Mouse (Mus musculus) spleen, postnatal 4 days (tissue): Measurements from ENCODE around the gene Gm1043.

Experiments used
- DNase-seq, 2 experiments: peaks; one replicate each; pipeline ENCODE4 v3.0.0; 2022; ENCODE audit warnings: low spot score in 2 of 2

The Gm1043 gene

DNA sequence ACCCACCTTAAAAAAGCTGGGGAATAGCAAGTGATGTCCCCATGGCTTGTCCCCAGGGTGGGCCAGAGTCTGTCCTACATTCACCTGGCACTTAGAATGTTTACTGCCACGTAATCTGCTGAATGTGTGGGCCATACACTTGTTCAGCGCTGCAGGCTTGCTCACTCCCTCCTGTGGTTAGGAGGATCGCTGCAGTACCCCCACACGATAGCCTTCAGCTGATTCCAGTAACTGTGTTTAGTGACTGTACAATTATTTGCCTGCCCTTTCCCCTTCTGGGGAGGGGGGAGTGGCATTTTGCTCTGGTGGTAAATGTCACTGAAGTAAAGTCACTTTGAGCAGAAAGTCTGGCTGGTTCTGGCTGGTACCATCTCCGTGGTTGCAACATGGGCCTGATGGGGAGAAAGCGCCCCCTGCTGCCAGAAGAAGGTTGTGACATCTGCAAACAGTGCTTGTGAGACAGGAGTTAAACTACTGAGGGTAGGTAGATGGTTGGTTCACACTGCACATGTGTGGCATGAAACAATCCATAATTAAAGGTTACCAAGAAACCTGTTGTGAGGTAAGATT lies 24.2 kb downstream of the Gm1043 start:
- DNase-seq, result peak; percentile 69 to 88

GRCm38 (mm10) chr5:37112389-37112788 lies 27.2 kb downstream of the Gm1043 start:
- no peak for DNase-seq

GRCm38 (mm10) chr5:37117126-37117525 lies 32.0 kb downstream of the Gm1043 start:
- DNase-seq, result no peak

DNA sequence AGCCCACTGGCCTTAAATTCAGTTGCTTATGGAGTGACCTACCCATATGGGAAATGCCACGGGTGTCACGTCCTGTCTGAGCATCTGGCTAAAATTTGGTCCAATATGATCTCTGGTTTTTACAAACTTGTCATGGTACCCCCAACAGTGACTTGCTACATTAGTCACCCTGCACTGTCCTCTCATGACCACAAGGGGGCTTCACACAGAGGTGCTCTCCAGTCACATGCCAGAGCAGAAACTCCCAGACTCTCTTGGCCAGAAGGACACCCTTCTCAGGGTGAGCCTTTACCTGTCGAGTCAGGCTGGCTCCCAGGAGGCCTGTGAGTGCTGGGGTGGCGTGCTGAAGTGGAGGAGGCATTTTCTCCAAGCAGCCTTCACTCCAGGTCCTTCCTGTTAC lies 33.1 kb downstream of the Gm1043 start:
- DNase-seq, result no peak

DNA sequence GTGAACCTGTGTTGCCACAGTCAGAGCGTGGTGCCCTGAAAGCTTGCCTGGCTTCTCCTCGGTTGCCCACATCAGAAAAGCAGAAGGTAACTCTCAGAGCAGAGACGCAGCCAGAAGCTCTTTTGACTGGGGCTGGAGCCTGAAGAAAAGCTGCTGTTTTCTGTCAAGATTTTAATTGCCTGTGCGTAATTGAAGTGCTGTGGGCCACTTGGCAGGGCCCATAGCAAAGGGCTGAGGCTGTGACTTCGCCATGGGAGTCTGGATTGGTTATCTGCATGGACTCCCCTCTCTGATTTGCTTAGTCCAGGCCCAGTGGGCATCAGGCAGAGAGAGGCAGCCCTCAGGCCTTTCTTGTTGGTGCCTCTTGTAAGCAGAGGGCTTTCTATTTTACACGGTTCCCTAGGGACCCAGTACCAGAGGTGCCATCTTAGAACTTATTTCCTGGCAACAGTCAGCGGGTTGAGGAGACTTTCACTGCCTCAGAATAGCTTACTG lies 36.1 kb downstream of the Gm1043 start:
- DNase-seq, result no peak

GRCm38 (mm10) chr5:37131841-37132240 lies 46.7 kb downstream of the Gm1043 start:
- no peak for DNase-seq

- no peak for DNase-seq
Measured at GRCm38 (mm10) chr5:37141745-37142144, 56.6 kb downstream of the Gm1043 start.

DNA sequence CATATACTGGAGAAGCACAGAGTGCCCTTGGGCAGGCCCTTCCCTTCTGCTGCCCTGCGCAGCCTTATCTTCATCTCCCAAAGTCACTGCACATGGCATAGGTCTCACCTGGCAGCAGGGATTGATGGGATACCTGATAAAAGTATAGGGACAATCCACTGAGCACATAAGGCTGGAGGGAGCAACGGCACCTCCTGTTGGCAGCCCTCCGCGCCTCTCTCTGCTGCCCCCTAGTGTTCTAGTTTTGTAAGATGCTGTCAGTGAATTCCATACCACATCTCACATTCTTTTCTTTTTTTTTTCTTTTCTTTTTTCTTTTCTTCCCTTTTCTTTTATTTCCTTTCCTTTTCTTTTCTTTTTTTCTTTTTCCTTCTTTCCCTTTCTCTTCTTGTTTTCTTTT lies 62.4 kb downstream of the Gm1043 start:
- DNase-seq, result peak in 1 of 2 experiments; percentile 21

GRCm38 (mm10) chr5:37150650-37151049 lies 65.5 kb downstream of the Gm1043 start:
- DNase-seq, result no peak

DNA sequence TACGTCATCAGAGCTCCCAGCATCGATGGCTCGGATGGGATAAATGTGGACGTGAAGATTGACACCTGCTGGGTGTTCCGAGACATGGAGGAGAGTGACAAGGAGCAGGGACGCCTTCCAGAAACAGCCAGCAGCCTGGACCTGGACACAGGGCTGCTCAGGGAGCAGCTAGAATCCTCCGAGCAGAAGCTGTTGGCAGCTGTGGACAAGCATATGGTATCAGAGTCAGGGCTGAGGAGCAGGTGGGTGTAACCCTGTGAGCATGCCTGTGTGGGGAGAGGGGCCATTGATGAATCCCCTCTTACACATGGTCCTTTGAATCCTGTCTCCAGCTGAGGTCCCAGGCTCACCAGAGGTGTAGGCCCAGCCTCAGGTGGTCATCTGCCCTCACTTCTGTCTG lies 69.3 kb downstream of the Gm1043 start:
- DNase-seq, result no peak

GRCm38 (mm10) chr5:37158408-37158807 lies 73.2 kb downstream of the Gm1043 start:
- no peak for DNase-seq

GRCm38 (mm10) chr5:37162871-37163781 lies 78.0 kb downstream of the Gm1043 start:
- DNase-seq, result peak; percentile 31 to 73

DNA sequence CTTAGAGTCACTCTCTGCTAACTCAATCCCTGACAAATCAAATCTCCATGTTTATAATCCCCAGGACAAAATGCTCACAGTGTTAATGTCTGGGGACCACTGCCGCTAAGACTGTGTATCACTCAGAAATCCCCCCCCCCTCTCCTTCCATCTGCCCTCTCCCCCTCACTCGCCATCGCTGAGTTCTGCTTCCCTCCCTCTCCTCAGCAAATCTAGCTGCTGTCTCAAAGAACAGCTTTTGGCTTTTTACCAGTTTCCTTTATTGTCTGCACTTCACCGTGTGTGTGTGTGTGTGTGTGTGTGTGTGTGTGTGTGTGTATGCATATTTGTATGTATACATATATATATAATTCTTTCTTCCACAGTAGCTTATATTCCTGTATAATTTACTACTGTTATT lies 91.3 kb downstream of the Gm1043 start:
- DNase-seq, result no peak

DNA sequence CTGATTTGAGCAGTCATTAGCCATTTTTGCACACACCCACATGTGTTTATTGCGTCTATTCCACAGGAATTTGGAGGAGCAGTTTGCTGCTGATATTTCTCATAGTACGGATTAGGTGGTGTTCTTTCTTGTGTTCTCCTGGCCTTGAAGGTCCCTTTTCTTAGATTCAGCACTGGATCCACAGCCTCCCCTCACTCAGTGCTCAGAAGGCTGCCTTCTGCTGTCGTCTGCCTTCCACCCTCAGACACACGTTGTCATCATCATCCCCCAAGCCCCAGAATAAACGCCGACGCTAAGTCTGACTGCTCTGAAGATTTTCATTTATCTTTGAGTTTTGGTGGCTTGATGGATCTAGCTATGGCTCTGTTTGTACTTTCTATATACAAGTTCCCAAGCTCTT lies 91.9 kb downstream of the Gm1043 start:
- DNase-seq, result no peak

GRCm38 (mm10) chr5:37178811-37179210 lies 93.6 kb downstream of the Gm1043 start:
- DNase-seq, result no peak

- DNase-seq, result no peak
Measured at GRCm38 (mm10) chr5:37179872-37180271, 94.7 kb downstream of the Gm1043 start.

DNA sequence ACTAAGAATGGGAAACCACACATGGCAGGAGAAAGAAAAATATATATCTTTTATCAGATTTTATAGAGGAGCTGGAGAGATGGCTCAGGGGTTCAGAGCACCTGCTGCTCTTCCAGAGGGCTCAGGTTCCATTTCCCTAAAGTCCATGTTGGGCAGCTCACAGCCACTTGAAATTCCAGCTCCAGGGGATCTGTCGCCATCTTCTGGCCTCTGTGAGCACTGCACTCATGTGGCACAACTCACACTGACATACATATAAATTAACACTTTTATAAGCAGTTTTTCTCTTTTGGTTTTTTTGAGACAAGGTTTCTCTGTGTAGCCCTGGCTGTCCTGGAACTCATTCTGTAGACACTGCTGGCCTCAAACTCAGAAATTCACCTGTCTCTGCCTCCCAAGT lies 95.5 kb downstream of the Gm1043 start:
- no peak for DNase-seq

GRCm38 (mm10) chr5:37184605-37185004 lies 99.4 kb downstream of the Gm1043 start:
- no peak for DNase-seq

- no peak for DNase-seq
Measured at GRCm38 (mm10) chr5:37190378-37190777, 105.2 kb downstream of the Gm1043 start.

GRCm38 (mm10) chr5:37196196-37196595 lies 111.0 kb downstream of the Gm1043 start:
- DNase-seq, result no peak

DNA sequence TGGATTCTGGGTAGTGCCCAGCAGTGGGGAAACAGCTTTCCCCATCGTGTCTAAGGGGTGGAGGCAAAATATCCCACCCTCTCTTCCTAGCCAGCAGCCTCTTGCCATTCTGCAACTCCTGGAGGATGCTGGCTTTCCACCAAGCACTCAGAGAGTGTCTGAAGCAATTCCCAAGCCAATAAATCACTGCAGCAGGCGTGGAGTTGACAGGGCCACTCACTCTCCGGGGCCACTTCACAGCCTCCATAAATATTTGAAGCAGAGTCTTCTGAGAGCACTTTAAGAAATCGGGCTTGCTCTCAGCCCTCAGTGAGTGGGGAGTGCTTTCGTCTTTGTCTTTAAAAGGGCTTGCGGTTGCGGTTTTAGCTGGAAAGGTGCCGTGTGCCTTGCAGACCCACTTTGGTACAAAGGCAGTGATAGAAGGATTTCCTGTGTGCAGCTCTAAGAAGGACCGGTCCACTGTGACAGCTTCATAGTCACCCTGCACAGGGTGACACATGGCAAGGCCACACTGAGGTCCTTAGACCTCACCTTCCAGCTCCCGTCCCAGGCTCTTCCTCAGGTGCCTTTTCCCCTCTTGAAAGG lies 111.6 kb downstream of the Gm1043 start:
- DNase-seq, result no peak

GRCm38 (mm10) chr5:37197423-37197822 lies 112.3 kb downstream of the Gm1043 start:
- no peak for DNase-seq
